Mouse (Mus musculus): Measurements from ENCODE around the gene Pecam1.
"Not testable (repeated sequence)": the region's sequence is repeated elsewhere in the genome, so short reads cannot be mapped to it uniquely, and the experiment has no call there.

Pecam1 gene

DNA sequence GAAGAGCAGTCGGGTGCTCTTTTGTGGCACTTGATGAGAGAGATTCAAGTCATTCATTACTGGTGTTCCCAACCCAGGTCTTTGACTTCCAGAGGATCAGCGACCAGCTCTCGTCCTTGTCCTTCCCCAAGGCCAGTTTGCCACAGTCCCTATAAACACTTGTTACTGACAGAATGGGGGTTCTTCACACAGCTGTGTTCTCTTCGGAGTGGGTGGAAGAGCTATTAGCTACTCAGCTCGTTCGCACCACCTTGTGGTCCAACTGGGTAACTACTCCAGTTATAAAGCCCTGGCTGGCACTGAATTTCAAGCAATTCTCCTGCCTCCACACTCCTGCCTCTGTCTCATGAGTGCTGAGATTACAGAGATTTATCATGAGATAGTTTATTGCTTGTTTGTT lies 122.7 kb downstream of the Pecam1 start:
- peak; percentile 29 to 67 for DNase-seq (ENCODE audit: low spot score in 2 of 2)

DNA sequence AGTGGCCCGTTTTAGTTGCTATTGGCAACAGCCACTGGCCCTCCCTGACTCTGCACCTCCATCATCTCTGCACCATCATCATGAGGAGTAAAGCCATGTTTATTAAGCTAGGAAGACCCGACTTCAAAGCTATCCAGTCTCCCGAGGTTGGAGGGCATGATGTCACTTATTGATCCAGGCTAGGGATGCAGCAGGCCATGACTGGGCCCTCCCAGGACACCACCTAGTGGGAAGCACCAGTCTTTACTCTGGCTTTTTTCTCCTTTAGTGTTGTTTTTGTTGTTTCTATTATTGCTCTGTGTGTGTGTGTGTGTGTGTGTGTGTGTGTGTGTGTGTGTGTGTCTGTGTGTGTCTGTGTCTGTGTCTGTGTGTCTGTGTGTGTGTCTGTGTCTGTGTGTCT lies 124.9 kb downstream of the Pecam1 start:
- no peak for DNase-seq (ENCODE audit: low spot score in 2 of 2)

DNA sequence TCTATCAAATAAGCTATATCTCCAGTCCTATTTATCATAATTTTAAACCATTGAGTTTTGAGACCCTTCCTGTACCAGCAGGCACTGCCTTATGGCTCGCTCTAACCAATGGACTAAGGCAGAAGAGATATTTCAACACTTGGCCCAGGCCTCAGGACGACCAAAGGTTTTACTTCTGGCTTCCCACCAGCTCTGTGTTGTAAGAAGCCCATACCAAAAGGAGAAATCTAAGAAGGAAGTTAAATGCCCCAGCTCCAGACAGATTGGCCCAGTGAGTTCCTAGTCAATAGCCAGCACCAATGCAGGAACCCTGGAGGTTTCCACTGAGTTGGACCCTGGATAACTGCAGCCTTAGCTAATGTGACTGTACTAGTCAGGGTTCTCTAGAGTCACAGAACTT lies 126.8 kb downstream of the Pecam1 start:
- DNase-seq (ENCODE audit: low spot score in 2 of 2), result no peak

DNA sequence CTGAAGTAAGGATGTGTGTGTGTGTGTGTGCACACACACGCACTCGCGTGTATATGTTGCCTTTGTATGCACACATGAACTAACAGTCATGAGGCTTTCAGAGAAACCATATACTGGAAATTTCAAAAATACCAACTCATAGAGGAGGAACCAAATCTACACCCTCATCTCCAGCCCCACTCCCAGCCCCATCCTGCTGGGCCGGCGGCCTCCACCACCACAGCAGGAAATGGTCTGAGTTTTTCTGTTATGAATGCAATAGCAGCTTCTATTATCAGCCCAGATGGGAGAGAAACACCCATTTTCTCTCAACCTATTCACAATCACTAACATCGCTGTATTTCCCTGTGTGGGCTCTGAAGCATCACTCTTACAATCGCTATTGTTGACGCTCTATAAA lies 128.4 kb downstream of the Pecam1 start:
- no peak for DNase-seq (ENCODE audit: low spot score in 2 of 2)

DNA sequence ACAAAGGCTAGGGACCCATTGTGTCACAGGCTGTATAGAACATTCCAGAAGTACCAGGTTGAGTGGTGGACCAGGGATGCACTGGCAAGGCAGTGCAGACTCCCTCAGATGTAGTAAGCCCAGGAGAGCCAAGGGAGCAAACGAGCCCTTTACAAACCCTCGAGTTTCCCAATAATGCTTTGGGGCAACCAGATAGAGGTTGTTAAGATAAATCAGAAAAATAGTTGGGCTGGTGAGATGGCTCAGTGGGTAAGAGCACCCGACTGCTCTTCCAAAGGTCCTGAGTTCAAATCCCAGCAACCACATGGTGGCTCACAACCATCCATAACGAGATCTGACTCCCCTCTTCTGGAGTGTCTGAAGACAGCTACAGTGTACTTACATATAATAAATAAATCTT lies 131.7 kb downstream of the Pecam1 start:
- DNase-seq (ENCODE audit: low spot score in 2 of 2), result not testable (repeated sequence)

DNA sequence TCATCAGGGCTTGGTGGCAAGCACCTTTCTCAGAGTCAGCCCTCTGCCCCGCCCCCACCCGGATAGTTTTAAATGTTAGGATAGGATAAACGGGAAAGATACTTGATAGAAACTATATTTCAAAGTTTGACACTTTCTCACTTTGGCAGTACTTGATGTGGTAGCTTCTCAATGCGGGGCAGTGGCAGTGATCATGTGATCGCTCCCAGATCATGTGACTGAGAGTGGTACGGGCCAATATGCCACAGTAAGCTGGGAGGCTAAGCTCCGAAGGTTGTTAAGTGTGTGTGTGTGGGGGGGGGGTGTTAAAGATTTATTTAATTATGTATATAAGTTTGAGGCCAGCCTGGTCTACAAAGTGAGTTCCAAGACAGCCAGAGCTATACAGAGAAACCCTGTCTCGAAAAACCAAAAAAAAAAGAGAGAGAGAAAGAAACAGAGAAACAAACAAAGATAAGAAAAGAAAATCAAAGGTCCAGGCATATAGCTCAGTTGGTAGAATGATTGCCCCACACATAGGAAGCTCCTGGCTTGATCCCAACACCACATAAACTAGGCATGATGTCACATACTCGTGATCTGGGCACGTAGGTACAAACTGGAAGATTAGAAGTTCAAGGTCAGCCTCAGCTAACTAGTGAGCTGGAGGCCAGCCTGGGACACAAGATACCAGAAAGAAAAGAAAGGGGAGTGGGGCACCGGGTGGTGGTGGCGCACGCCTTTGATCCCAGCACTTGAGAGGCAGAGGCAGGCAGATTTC lies 132.4 kb downstream of the Pecam1 start:
- DNase-seq (ENCODE audit: low spot score in 2 of 2), result no peak

DNA sequence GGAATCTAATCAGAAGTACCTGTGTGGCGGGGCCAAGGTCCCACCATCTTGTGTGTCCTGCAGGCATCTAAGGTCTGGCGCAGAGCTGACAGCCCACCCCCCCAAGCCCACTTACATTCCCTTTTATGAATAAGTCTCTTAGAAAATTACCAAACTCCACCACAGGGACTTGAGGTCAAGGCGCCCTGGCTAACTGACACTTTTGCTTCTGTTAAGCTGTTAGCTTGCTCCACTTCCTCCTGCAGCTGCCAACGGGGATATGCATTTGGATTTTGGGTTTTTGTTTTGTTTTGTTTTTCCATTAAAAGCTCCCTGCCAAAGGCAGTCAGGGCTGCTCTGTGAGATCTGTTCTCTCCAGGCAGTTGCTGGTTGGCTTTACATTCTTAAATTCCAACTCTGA lies 134.9 kb downstream of the Pecam1 start:
- no peak for DNase-seq (ENCODE audit: low spot score in 2 of 2)

DNA sequence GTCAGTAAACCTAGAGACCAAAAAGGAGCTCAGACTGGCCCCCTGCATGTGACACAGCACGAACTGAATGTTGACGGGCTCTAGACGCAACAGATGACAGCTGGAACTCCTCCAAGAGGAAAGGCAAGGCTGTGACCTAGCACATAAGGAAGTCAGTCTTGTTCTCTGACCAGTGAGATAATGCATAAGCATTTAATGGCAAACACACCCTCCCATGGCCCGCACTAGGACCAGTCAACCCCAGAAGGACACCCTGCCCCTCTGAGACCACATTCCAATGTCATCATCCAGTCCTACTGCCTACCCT lies 136.1 kb downstream of the Pecam1 start:
- no peak for DNase-seq (ENCODE audit: low spot score in 2 of 2)

DNA sequence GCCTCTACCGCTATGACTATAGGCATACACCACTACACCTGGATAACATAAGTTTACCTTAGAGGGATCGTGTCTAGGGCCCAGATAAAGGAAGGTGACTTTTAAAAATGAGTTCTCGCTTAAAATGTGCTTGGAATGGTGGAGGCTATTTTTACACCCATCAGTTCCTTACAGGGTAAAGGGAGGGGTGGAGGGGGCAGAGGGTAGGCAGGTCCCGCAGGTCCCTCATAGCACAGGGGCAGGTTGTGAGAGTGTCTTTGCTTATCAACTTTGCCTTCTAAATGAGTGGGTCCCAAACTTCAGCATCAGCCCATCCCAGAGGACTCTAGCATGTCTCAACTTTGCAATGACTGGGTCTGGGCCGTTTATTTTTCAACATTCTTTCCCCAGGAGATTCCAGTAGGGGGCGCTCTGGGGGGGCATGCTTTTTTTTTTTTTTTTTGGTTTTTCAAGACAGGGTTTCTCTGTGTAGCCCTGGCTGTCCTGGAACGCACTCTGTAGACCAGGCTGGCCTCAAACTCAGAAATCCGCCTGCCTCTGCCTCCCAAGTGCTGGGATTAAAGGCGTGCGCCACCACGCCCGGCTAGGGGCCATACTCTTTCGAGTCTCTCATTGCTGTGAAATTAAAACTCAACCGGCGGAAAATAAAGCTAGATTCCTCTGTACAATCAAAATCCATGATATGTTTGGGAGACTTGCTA lies 136.6 kb downstream of the Pecam1 start:
- DNase-seq (ENCODE audit: low spot score in 2 of 2), result no peak

DNA sequence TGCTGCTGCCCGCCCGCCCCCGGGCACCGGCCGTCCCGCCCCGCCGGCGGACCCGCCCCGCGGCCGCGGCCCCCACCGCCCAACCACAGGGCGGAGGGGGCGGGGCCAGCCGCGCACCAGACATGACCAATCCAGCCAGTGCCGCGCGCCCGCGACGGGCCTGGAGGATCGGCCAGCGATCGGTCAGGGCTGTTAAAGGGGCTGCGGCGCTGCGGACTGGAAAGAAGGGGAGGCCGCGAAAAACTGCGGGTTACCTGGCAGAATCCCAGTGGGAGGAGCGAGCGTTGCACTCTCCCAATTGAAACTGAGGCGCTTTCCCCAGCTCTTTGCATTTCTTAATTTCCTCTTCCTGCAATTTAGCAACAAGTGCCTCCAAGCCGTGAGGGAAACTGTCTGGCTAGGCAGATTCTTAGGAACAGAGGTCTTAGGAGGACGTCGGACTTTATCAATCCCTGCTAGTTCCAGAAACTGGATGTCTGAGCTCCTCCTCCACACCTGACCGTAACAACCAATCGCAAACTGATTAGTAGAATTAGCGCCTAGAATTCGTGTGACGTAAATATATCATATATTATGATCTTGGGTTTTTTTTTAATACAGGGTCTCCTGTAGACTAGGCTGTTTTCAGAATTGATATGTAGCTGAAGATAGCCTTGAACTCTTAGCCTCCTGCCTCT lies 137.3 kb downstream of the Pecam1 start, which contains the start of gene Tex2:
Tex2 (minus strand) TSS at position 463 of the 677 bp plus-strand sequence.
- DNase-seq (ENCODE audit: low spot score in 2 of 2), result peak; percentile 94 to 96

DNA sequence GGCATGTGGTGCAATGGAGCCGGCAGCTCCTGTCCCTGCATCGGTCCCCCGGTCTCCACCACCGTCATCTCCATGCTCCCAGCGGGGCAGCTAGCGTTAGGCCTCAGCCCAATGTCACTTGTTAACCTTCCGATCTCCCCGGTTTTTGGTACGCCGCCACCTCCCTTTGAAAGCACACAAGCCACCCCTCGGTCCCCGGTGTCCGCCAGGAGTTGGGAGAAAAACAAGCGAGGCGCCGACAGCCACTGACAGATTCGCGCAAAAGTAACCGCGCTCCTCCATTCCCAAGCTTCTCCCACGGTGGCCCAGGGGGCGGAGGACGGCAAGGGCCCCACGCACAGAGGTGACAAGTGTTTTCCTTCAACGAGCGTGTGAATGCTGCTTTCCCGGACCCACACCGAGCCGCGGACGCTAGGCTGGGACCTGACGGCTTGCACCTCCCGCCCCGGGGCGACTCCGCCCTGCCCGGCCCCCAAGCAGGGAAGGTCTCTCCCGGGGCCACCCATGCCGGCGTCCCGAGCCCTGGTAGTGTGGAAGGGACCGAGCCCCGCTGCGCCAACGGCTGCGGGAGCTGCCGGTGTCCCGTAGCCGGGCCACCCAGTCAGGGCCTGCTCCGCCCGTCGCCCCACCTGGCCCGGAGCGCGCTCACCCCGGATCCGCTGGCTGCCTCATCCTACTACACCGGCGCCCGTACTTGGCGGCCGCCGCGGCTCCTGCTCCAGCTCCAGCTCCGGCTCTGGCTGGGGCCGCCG lies 138.0 kb downstream of the Pecam1 start:
- peak; percentile 31 to 45 for DNase-seq (ENCODE audit: low spot score in 2 of 2)

DNA sequence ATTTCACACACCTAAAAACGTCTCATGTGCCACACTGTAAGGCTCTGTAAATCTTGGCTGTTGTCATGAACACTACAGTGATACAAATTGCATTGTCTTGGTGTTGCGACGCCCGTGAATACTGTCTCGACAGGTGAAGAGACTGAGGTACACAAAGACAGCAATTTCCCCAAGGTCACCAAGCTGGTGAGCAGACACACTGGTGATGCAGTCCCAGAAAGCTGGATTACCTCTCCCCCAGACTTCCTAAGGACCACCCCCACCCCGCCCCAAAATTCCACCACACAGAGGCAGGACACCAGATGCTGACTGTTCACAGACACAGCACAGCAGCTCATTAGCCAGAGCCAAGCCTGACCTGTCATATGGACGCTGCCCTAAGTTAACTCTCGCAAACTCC lies 140.7 kb downstream of the Pecam1 start:
- DNase-seq (ENCODE audit: low spot score in 2 of 2), result no peak

DNA sequence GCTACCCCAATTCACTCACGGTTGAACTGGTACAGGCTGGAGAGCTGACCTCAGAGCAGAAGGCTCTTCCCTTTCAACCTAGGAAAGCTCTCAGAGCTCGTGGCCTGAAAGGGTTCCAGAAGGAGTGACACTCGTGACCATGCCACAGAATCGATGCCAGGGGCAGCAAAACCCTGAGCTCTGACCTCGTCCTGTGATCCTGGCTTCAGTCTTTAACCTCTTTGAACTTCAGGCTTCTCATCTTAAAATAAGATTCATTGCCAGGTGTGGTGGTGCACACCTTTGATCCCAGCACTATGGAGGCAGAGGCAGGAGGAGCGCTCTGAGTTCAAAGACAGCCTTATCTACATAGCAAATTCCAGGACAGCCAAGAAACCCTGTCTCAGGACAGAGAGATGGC lies 143.1 kb downstream of the Pecam1 start:
- no peak for DNase-seq (ENCODE audit: low spot score in 2 of 2)

DNA sequence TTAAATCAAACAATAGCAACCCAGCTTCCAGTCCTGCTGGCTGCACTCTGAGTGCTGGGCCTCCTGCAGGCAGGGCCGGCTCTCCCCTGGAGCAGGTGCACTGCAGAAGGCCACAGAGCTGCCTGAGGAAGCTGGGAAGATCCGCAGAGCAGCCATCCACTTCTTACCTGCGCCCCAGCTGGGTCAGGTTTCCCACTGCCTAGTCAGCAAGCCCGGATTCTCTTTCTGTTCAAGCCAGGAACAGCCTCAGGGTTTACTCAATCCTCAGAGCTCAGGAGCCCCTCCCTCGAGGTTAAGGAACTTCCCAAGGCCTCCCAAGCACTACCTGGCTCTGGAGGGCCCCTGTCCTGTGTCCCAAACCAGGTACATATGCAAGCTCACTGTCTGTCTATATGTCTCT lies 144.4 kb downstream of the Pecam1 start:
- DNase-seq (ENCODE audit: low spot score in 2 of 2), result no peak
